ENCODE assay signal across 1 mouse cellular context in the genomic region with DNA sequence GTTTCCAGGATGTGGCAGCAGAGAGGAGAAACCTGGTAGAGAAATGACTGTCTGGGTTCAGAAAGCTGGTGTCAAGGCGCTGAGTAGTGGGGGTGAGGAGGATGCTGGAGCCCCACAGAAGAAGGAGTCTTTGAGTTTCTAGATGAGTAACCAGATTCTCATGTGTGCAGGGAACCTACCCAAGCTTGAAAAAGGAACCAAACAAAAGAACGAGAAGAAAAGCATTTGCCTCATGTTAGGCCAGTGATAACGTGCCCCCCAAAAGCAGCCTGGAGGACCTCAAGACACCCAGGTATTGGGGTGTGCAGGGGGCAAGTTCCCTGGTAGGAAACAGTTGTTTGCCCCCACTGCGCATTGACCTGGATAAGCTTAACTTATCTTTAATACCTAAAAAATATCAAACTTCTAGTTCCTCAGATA.
A peak's percentile ranks its signal among the peaks of the same experiment; 100 is the strongest.
TF ChIP-seq lines count a peak whose summit lies in the region.

No protein-coding gene starts in this region.

TF ChIP-seq in CH12.LX, 34 proteins besides CTCF, POLR2A, EP300 and RAD21 (continued from another document):
- TF ChIP-seq IRF4 (IDR thresholded peaks at IDR 0.05; ENCODE audit: low read depth, low read length) (peak; percentile 100), USF2 (conservative IDR thresholded peaks at IDR 0.05; ENCODE audit: low read depth, low read length) (no peak), NELFE (IDR thresholded peaks at IDR 0.05; ENCODE audit: low read depth, low read length) (0 out of 2 replicates have a peak, but pooled peaks have one; percentile 24), ZMIZ1 (IDR thresholded peaks at IDR 0.05; ENCODE audit: low read depth, low read length) (peak; percentile 76; the same call in 1 of the 2 replicates), KAT2A (IDR thresholded peaks at IDR 0.05; ENCODE audit: insufficient replicate concordance, low read length) (0 out of 2 replicates have a peak, but pooled peaks have one; percentile 48), PAX5 (IDR thresholded peaks at IDR 0.05; ENCODE audit: low read length) (no peak), TBP (conservative IDR thresholded peaks at IDR 0.05; ENCODE audit: low read depth, low read length) (0 out of 2 replicates have a peak, but pooled peaks have one; percentile 44), ZKSCAN1 (IDR thresholded peaks at IDR 0.05; ENCODE audit: borderline replicate concordance, low read depth, low read length) (no peak), JUND (conservative IDR thresholded peaks at IDR 0.05; ENCODE audit: low read depth, low read length) (peak; percentile 99), GABPA (IDR thresholded peaks at IDR 0.05; ENCODE audit: insufficient replicate concordance, low read depth, low read length) (no peak), ZC3H11A (IDR thresholded peaks at IDR 0.05; ENCODE audit: low read depth, low read length) (no peak), MYC (IDR thresholded peaks at IDR 0.05; ENCODE audit: low read depth, low read length) (peak; percentile 93), JUN (IDR thresholded peaks at IDR 0.05; ENCODE audit: insufficient read depth, low read depth, low read length) (peak; percentile 98), CHD1 (IDR thresholded peaks at IDR 0.05; ENCODE audit: low read depth, low read length) (no peak), UBTF (IDR thresholded peaks at IDR 0.05; ENCODE audit: low read depth, low read length) (0 out of 2 replicates have a peak, but pooled peaks have one; percentile 64), TCF12 (IDR thresholded peaks at IDR 0.05; ENCODE audit: low read depth, low read length) (peak; percentile 96), SIN3A (IDR thresholded peaks at IDR 0.05; ENCODE audit: low read length) (peak; percentile 93), MAX (IDR thresholded peaks at IDR 0.05; ENCODE audit: low read length) (peak; percentile 85), USF1 (IDR thresholded peaks at IDR 0.05; ENCODE audit: low read depth, low read length) (no peak), MAZ (IDR thresholded peaks at IDR 0.05; ENCODE audit: low read depth, low read length) (peak; percentile 98), BHLHE40 (IDR thresholded peaks at IDR 0.05; ENCODE audit: low read depth, low read length) (peak; percentile 96), CHD2 (IDR thresholded peaks at IDR 0.05; ENCODE audit: low read length) (peak; percentile 96), ELF1 (IDR thresholded peaks at IDR 0.05; ENCODE audit: low read depth, low read length) (peak; percentile 63; the same call in 1 of the 2 replicates), ETS1 (conservative IDR thresholded peaks at IDR 0.05; ENCODE audit: low read depth, low read length) (peak; percentile 95), E2F4 (IDR thresholded peaks at IDR 0.05; ENCODE audit: insufficient replicate concordance, low read depth, low read length) (no peak), RCOR1 (conservative IDR thresholded peaks at IDR 0.05; ENCODE audit: low read depth, low read length) (peak; percentile 99)
